Mouse (Mus musculus) kidney, postnatal 14 days (tissue): Measurements from ENCODE around the gene Tvp23b.
A peak's percentile ranks its signal among the peaks of the same experiment; 100 is the strongest.

Experiments used
- DNase-seq: peaks from one replicate; pipeline ENCODE4 v3.0.0; 2022; ENCODE audit warnings: mixed read lengths

Tvp23b gene

GRCm38 (mm10) chr11:62945514-62945913, 66.3 kb downstream of the Tvp23b start:
- DNase-seq, result peak; percentile 25

- peak; percentile 40 for DNase-seq
Observed at GRCm38 (mm10) chr11:62949548-62949947, 70.3 kb downstream of the Tvp23b start.

DNA sequence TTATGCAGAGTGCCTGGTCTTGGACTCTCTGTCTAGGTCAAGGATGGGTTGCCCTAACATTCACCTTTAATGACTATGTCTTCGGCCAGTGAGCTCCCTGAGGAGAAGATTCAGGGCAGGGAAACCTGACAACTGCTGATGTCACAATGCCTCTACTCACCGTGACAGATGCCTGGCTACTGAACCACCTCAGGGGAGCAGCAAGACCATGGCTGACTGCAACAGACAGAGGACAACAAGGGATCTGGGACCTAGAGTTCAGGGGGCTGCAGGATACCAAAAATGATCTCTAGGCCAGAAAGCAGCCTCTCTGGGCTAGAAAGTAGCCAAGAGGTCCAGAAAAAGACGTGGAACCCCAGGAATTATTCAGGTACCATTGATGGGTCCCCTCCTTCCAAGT, 71.8 kb downstream of the Tvp23b start, which contains the start of gene Cdrt4:
Cdrt4 (plus strand) TSS at position 182 of the 400 bp plus-strand sequence.
- no peak for DNase-seq

- DNase-seq, result no peak
Observed at GRCm38 (mm10) chr11:62954766-62955165, 75.5 kb downstream of the Tvp23b start.

- DNase-seq, result no peak
Observed at GRCm38 (mm10) chr11:62955186-62955585, 75.9 kb downstream of the Tvp23b start.

DNA sequence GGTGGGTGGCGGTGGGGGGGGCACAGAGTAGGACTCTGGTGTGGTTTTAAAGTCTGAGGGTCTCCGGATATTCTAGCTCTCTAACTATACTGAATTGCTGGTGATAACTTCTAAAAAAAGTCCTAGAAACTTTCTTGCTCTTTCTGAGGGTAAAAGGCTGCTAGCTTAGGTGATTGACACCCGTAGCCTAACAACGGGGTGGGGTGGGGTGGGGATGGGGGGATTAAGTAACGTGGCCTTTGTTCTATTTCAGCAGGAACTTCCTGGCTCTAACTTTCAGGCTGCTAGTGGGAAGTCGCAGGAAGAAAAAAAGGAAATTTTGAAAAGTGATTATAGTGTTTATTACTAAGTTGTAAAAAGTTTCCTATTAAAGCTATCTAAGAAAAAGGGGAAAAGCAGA, 76.5 kb downstream of the Tvp23b start:
- no peak for DNase-seq

DNA sequence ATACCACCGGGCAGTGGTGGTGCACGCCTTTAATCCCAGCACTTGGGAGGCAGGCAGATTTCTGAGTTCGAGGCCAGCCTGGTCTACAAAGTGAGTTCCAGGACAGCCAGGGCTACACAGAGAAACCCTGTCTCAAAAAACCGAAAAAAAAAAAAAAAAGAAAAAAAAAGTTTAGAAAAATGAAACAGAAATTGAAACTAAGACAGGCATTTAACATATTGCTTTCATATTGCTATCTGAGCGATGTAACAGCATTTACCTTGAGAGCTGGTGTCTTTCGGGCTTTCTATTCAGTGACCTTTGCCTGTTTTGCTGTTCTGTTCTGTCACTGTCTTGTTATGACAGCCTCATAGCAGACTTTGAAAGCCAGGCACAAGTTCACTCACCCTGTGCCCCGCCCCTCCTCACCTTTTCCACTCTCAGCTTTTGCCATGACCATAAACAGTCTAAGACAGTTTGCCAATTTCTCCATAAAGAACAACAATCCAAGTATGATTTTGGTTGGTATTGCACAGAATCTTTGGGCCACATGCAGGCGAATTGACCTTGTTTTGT, 78.4 kb downstream of the Tvp23b start:
- DNase-seq, result no peak

- no peak for DNase-seq
Observed at GRCm38 (mm10) chr11:62963292-62963691, 84.0 kb downstream of the Tvp23b start.

- no peak for DNase-seq
Observed at GRCm38 (mm10) chr11:62966424-62966764, 87.1 kb downstream of the Tvp23b start.
